Mouse (Mus musculus): ENCODE data around the gene Tiam2. TPM values are rescaled to one million over a fixed set of nuclear protein-coding genes. Genes with fewer than 3 reads are reported as not detected.
"Not testable (repeated sequence)": the region's sequence is repeated elsewhere in the genome, so short reads cannot be mapped to it uniquely, and the experiment has no call there.

Tiam2 gene
- total RNA-seq, 2 experiments from 2014 or later: 2.2 to 7.2 TPM

- no peak for DNase-seq (ENCODE audit: low spot score)
Measured at GRCm38 (mm10) chr17:3338821-3339220, 12.4 kb downstream of the Tiam2 start.

DNA sequence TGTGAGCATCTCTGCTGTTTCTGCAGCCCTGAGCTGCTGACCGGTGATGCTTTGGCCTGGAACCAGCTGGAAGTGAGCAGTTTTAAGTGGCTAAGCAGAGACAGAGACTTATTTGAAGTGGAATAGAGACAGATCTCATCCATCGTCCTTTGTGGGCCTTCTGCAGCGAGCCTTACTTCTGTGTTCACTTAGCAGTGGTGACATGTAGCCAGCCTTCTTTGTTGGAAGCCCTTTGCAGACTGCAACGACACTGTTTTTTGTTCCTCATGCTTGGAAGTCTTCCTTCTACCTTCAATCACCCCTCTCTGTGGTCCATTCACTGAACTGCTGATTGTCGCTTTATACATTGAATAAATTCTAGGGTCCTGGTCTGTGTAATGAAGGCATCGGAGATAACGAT is 18.5 kb downstream of the Tiam2 start:
- DNase-seq (ENCODE audit: low spot score): no peak

DNA sequence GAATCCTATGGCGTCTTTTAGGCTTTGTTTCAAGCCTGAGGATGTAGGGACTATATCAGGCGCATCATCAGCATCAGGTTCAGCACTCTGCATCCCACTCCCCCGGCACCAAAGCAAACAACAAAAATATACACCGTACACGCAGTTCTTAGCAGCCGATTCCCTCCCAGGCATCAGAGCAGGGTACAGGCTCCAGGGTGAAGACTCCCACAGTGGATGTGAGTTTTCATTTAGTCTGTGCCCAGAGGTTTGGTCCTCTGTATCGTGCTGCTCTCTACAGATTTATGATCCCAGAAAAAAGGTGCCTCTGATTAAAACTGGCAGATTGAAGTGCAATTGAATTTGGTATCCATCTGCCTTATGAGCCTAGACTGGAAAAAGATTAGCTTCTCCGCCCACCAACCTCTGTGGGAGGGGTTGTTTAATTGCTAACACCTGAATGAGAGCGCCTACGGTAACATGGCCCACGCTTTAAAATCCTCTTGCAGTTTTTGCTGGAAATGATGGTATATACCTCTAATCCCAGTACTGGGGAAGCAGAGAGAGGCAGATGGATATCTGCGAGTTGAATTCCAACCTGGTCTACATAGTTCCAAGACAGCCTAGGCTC is 19.0 kb downstream of the Tiam2 start:
- DNase-seq (ENCODE audit: low spot score): no peak

- no peak for DNase-seq (ENCODE audit: low spot score)
Measured at GRCm38 (mm10) chr17:3347800-3348199, 21.4 kb downstream of the Tiam2 start.

- DNase-seq (ENCODE audit: low spot score): no peak
Measured at GRCm38 (mm10) chr17:3349331-3349730, 23.0 kb downstream of the Tiam2 start.

DNA sequence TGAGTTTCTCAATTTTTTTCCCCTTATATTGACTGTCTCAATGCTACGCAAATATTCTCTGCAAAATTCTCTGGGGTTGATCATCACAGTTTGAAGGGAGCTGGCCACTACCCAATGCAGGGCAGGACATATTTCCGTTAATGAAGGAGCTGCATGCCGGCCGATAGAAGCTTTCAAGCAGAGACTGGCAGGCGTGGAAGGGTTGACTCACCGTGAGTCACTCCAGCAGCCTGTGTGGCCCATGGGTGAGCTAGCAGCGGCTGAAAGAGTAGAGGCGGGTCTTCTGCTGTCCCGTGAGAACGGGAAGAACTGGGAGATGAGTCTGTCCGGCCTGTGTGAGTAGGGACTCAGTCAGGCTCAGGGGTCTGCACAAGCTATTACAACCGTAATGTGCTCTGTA is 23.6 kb downstream of the Tiam2 start:
- DNase-seq (ENCODE audit: low spot score): peak; percentile 29

GRCm38 (mm10) chr17:3350405-3350804 is 24.0 kb downstream of the Tiam2 start:
- no peak for DNase-seq (ENCODE audit: low spot score)

DNA sequence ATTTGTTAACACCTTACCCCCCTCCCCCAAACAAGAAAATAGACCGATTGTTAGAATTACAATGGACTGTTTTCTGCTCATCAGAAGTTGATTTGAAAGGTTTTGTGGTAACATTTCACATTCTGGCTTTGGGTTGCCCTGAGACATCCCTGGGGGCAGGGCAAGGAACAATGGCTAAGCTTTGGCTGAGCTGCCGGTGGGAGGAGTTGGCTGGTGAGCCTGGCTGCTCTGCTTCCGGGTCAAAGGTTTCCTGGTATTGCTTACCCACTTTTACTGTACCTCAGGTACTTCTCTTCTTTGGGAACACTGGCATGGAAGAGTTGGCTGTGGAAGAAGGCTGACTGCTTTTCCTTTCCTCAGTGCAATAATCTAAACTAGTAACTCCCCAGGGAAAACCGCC is 25.3 kb downstream of the Tiam2 start:
- DNase-seq (ENCODE audit: low spot score): peak; percentile 10

GRCm38 (mm10) chr17:3353141-3353540 is 26.8 kb downstream of the Tiam2 start:
- DNase-seq (ENCODE audit: low spot score): not testable (repeated sequence)

GRCm38 (mm10) chr17:3354856-3355255 is 28.5 kb downstream of the Tiam2 start:
- DNase-seq (ENCODE audit: low spot score): no peak

- DNase-seq (ENCODE audit: low spot score): no peak
Measured at GRCm38 (mm10) chr17:3356633-3357365, 30.4 kb downstream of the Tiam2 start.

GRCm38 (mm10) chr17:3360236-3360635 is 33.9 kb downstream of the Tiam2 start:
- no peak for DNase-seq (ENCODE audit: low spot score)

DNA sequence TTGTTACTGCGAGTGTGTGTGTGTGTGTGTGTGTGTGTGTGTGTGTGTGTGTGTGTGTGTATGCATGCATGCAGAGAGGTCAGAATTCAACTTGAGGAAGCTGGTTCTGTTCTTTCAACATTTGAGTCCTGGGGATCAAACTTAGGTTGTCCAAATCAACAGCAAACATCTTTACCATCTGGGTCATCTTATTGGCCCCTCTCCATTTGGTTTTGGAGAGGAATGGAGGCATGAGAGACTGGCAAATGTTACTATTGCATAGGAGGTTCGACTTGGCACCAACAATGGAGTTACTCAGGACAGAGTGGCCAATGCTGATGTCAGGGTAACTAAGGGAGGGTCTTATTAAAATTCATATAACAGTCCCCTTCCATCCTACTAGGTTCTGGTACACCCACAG is 35.4 kb downstream of the Tiam2 start:
- DNase-seq (ENCODE audit: low spot score): no peak

GRCm38 (mm10) chr17:3363216-3363615 is 36.8 kb downstream of the Tiam2 start:
- DNase-seq (ENCODE audit: low spot score): no peak

- DNase-seq (ENCODE audit: low spot score): peak; percentile 39
Measured at GRCm38 (mm10) chr17:3366741-3367140, 40.4 kb downstream of the Tiam2 start.

GRCm38 (mm10) chr17:3368386-3368785 is 42.0 kb downstream of the Tiam2 start:
- DNase-seq (ENCODE audit: low spot score): no peak

GRCm38 (mm10) chr17:3369631-3370030 is 43.3 kb downstream of the Tiam2 start:
- DNase-seq (ENCODE audit: low spot score): peak; percentile 42

DNA sequence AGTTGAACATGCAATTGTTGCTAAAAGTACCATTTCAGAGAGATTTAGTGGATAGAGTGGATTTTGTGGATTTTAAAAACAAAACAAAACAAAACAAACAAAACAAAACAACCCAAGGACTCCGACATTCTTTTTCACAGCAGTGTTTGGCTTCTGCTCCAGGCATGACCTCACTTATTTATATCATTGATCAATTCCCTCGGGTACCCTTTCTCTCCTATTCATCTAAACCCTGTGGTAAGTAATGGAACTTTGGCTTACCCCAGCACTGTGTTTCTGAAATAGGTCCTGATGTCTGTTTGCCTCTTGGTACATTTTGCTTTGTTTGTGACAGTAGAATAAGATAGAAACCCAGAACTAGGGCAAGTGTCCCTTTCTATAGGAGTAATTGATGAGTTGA is 52.2 kb downstream of the Tiam2 start:
- no peak for DNase-seq (ENCODE audit: low spot score)

- DNase-seq (ENCODE audit: low spot score): no peak
Measured at GRCm38 (mm10) chr17:3379753-3380588, 53.6 kb downstream of the Tiam2 start.

GRCm38 (mm10) chr17:3385391-3385790 is 59.0 kb downstream of the Tiam2 start:
- no peak for DNase-seq (ENCODE audit: low spot score)

- no peak for DNase-seq (ENCODE audit: low spot score)
Measured at GRCm38 (mm10) chr17:3387819-3388218, 61.4 kb downstream of the Tiam2 start.

DNA sequence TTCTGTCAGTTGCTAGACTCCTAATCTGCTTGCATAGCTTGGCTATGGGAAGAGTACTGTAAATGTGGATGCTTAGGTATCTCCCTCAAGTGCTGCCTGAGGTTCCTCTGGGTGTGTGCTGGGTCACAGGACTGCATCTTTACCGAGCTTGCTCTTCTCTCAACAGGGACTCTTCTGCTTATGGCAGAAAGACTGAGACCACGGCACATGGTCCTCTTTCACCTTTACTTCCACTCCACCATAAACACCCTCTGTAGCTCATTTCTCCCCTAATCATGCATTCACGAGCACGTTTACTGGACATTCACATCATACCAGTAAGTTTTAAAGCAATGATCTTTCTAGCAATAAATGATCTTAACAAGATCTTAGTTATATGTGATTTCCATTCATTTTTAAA is 63.4 kb downstream of the Tiam2 start:
- DNase-seq (ENCODE audit: low spot score): no peak
